Comparison of ENCODE assay signal across 8 mouse cellular contexts in genomic region chr13:23738041-23738440, GRCm38 (mm10). TPM values are rescaled to one million over a fixed set of nuclear protein-coding genes. Genes with fewer than 3 reads are reported as not detected.
DNase-seq lines count a peak whose midpoint lies in the region; ATAC-seq lines count a peak whose summit lies in the region.

No protein-coding gene starts in this region.

- peak overlapping the region; percentile 100 for H3K27ac ChIP-seq in kidney, embryonic 15.5 days
- peak overlapping the region; percentile 99 for H3K27ac ChIP-seq in heart, embryonic 15.5 days
- peak overlapping the region; percentile 100 for H3K27ac ChIP-seq in liver, embryonic 15.5 days (replicated peaks)

- H3K4me2 ChIP-seq in kidney, embryonic 15.5 days = peak overlapping the region; percentile 89
- peak overlapping the region; percentile 97 for H3K4me2 ChIP-seq in heart, embryonic 15.5 days
- H3K4me2 ChIP-seq in liver, embryonic 15.5 days = peak overlapping the region; percentile 81

- no peaks in the 10 kb centered on the region for H3K36me3 ChIP-seq in kidney, embryonic 15.5 days
- H3K36me3 ChIP-seq in heart, embryonic 15.5 days = no peaks in the 10 kb centered on the region
- H3K36me3 ChIP-seq in liver, embryonic 15.5 days (replicated peaks) = no peaks in the 10 kb centered on the region

- ATAC-seq in kidney, embryonic 15.5 days (replicated peaks; ENCODE audit: low FRiP score) = no peak
- ATAC-seq in heart, embryonic 15.5 days (replicated peaks; ENCODE audit: insufficient number of reproducible peaks, insufficient read depth, low FRiP score, low read depth) = no peak
- no peak for ATAC-seq in liver, embryonic 15.5 days (ENCODE audit: insufficient read depth)

- H3K9ac ChIP-seq in kidney, embryonic 15.5 days = 0 out of 2 replicates have a peak overlapping the region, but pooled peaks have one; percentile 80
- peak overlapping the region; percentile 92; the same call in 1 of the 2 replicates for H3K9ac ChIP-seq in heart, embryonic 15.5 days
- H3K9ac ChIP-seq in liver, embryonic 15.5 days = peak overlapping the region; percentile 87; the same call in 1 of the 2 replicates

- no peaks in the 10 kb centered on the region for H3K9me3 ChIP-seq in kidney, embryonic 15.5 days (replicated peaks)
- H3K9me3 ChIP-seq in heart, embryonic 15.5 days (replicated peaks) = no peaks in the 10 kb centered on the region
- no peaks in the 10 kb centered on the region for H3K9me3 ChIP-seq in liver, embryonic 15.5 days (replicated peaks)

- 20% methylated on average over 4 of the region's 4 CpGs for WGBS in kidney, embryonic 15.5 days
- 23% methylated on average over 4 of the region's 4 CpGs for WGBS in heart, embryonic 15.5 days
- 19% methylated on average over 4 of the region's 4 CpGs for WGBS in liver, embryonic 15.5 days (ENCODE audit: insufficient replicate concordance)

- peaks cover 16% of the 10 kb centered on the region for H3K4me1 ChIP-seq in kidney, embryonic 15.5 days
- H3K4me1 ChIP-seq in heart, embryonic 15.5 days (replicated peaks) = peaks cover 19% of the 10 kb centered on the region
- H3K4me1 ChIP-seq in liver, embryonic 15.5 days (replicated peaks) = peaks cover 30% of the 10 kb centered on the region

- no peaks in the 10 kb centered on the region for H3K27me3 ChIP-seq in kidney, embryonic 15.5 days
- H3K27me3 ChIP-seq in heart, embryonic 15.5 days = no peaks in the 10 kb centered on the region
- no peaks in the 10 kb centered on the region for H3K27me3 ChIP-seq in liver, embryonic 15.5 days

- no peak for DNase-seq in kidney, adult 18-20 months
- DNase-seq in adipocyte (ENCODE audit: low spot score) = peak; percentile 47
- peak; percentile 38 to 47 for DNase-seq in thymus, postnatal 36 days
- DNase-seq in gastrocnemius, postnatal 10 days = no peak
- no peak for DNase-seq in cerebellum, adult 18-20 months

- H3K4me3 ChIP-seq in kidney, embryonic 15.5 days (replicated peaks) = peak overlapping the region; percentile 61
- peak overlapping the region; percentile 74 for H3K4me3 ChIP-seq in heart, embryonic 15.5 days
- peak overlapping the region; percentile 60 for H3K4me3 ChIP-seq in liver, embryonic 15.5 days (replicated peaks)

RNA-seq across cellular contexts. Expression of gene Hist1h1c, which starts 0.6 kb away (rescaled TPM):
- polyA plus RNA-seq in kidney, embryonic 15.5 days (2015; fragmentation: Nextera tagmentation; extraction: Ambion mirVana) = 24.1 and 27.2 TPM in 2 replicates
- 38.8 and 41.2 TPM in 2 replicates for polyA plus RNA-seq in heart, embryonic 15.5 days (2015; fragmentation: Nextera tagmentation; extraction: Ambion mirVana)
- 81.0 and 85.5 TPM in 2 replicates for polyA plus RNA-seq in liver, embryonic 15.5 days (2015; fragmentation: Nextera tagmentation; extraction: Ambion mirVana)
- 100 to 1,000 TPM; 361 to 459 TPM for total RNA-seq in gastrocnemius, postnatal 10 days (2021)

RNA-seq across cellular contexts. Expression of gene Hist1h3c, which starts 7.4 kb away (rescaled TPM):
- 12.6 and 13.5 TPM in 2 replicates for polyA plus RNA-seq in kidney, embryonic 15.5 days (2015; fragmentation: Nextera tagmentation; extraction: Ambion mirVana)
- polyA plus RNA-seq in heart, embryonic 15.5 days (2015; fragmentation: Nextera tagmentation; extraction: Ambion mirVana) = 2.0 and 4.1 TPM in 2 replicates
- polyA plus RNA-seq in liver, embryonic 15.5 days (2015; fragmentation: Nextera tagmentation; extraction: Ambion mirVana) = 6.4 and 7.3 TPM in 2 replicates
- total RNA-seq in gastrocnemius, postnatal 10 days (2021) = 10 to 100 TPM; 86.2 to 86.5 TPM

RNA-seq across cellular contexts. Expression of gene Hist1h2bb, which starts 8.5 kb away (rescaled TPM):
- polyA plus RNA-seq in kidney, embryonic 15.5 days (2015; fragmentation: Nextera tagmentation; extraction: Ambion mirVana) = 3.8 and 4.5 TPM in 2 replicates
- 1.2 and 1.9 TPM in 2 replicates for polyA plus RNA-seq in heart, embryonic 15.5 days (2015; fragmentation: Nextera tagmentation; extraction: Ambion mirVana)
- polyA plus RNA-seq in liver, embryonic 15.5 days (2015; fragmentation: Nextera tagmentation; extraction: Ambion mirVana) = 5.6 and 5.7 TPM in 2 replicates
- total RNA-seq in gastrocnemius, postnatal 10 days (2021) = 100 to 1,000 TPM; 106 to 125 TPM

RNA-seq across cellular contexts. Expression of gene Hist1h2ab, which starts 12.9 kb away (rescaled TPM):
- 39.2 and 44.8 TPM in 2 replicates for polyA plus RNA-seq in kidney, embryonic 15.5 days (2015; fragmentation: Nextera tagmentation; extraction: Ambion mirVana)
- polyA plus RNA-seq in heart, embryonic 15.5 days (2015; fragmentation: Nextera tagmentation; extraction: Ambion mirVana) = 15.3 and 20.4 TPM in 2 replicates
- polyA plus RNA-seq in liver, embryonic 15.5 days (2015; fragmentation: Nextera tagmentation; extraction: Ambion mirVana) = 60.0 and 64.5 TPM in 2 replicates
- total RNA-seq in gastrocnemius, postnatal 10 days (2021) = 100 to 1,000 TPM; 187 to 217 TPM

RNA-seq across cellular contexts. Expression of gene Hist1h3b, which starts 14.0 kb away (rescaled TPM):
- 10.8 and 11.3 TPM in 2 replicates for polyA plus RNA-seq in kidney, embryonic 15.5 days (2015; fragmentation: Nextera tagmentation; extraction: Ambion mirVana)
- 3.1 and 4.7 TPM in 2 replicates for polyA plus RNA-seq in heart, embryonic 15.5 days (2015; fragmentation: Nextera tagmentation; extraction: Ambion mirVana)
- 13.6 and 15.4 TPM in 2 replicates for polyA plus RNA-seq in liver, embryonic 15.5 days (2015; fragmentation: Nextera tagmentation; extraction: Ambion mirVana)
- total RNA-seq in gastrocnemius, postnatal 10 days (2021) = 100 to 1,000 TPM; 213 to 261 TPM

Comparison
In these comparisons a context has a peak if more than half of its experiments do, and no peak if none do; other contexts are left out.
1. DNase-seq: peak in adipocyte (single experiment) and thymus, postnatal 36 days (2 of 2); none in kidney, adult 18-20 months (single experiment), gastrocnemius, postnatal 10 days (single experiment) and cerebellum, adult 18-20 months (0 of 2).
2. Peak in every context shown above with its lines, with median percentiles within 50 percentile points of each other: H3K27ac ChIP-seq, H3K4me2 ChIP-seq, H3K4me3 ChIP-seq and H3K9ac ChIP-seq.